Mouse (Mus musculus): ENCODE results near the gene Itprid1. TPM values are rescaled to one million over a fixed set of nuclear protein-coding genes. Genes with fewer than 3 reads are reported as not detected.

The Itprid1 gene
- polyA plus RNA-seq, 1 experiment, result 0.30 TPM

- no peaks in the 10 kb centered on the region for H3K36me3 ChIP-seq (ENCODE audit: control insufficient read depth, insufficient read depth, low read length)
- no peak overlapping the region for H3K4me3 ChIP-seq (ENCODE audit: control insufficient read depth, insufficient read depth, low read length)
- DNase-seq, result no peak
- H3K27me3 ChIP-seq (ENCODE audit: control insufficient read depth, insufficient read depth, low read length), result no peaks in the 10 kb centered on the region
- no peaks in the 10 kb centered on the region for H3K4me1 ChIP-seq (replicated peaks; ENCODE audit: control insufficient read depth, insufficient read depth, low read length)
- H3K27ac ChIP-seq (ENCODE audit: control insufficient read depth, insufficient read depth, low read length), result no peak overlapping the region
- 72% methylated on average over 5 of the region's 5 CpGs for WGBS
- TF ChIP-seq CTCF (IDR thresholded peaks at IDR 0.05; ENCODE audit: borderline replicate concordance, control insufficient read depth, extremely low read depth, insufficient read depth, low read length, poor library complexity) (no peak), POLR2A (IDR thresholded peaks at IDR 0.05; ENCODE audit: control insufficient read depth, extremely low read depth, insufficient read depth, low read length, poor library complexity) (no peak)
Measured at GRCm38 (mm10) chr6:55879356-55879960, 42.8 kb downstream of the Itprid1 start.

DNA sequence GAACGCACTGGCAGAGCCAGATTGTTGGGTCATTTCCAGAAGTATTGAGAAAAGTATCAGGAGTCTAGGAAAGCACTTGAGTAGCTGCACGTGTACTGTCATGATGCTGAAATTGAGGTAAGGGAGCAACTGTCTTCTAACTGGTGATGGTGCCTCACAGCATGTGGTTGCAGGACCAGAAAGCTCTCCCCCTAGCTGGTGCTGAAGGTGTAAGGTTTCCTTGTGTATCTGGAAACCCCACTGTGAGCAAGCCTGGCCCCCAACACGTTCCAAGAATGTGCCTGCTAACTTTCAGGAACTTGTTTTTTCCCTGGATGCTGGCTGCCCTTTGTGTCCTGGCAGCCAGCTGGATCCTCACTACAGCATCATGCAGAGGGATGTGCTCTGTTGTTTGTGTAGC lies 44.2 kb downstream of the Itprid1 start:
- WGBS, result 54% methylated on average over 3 of the region's 3 CpGs

DNA sequence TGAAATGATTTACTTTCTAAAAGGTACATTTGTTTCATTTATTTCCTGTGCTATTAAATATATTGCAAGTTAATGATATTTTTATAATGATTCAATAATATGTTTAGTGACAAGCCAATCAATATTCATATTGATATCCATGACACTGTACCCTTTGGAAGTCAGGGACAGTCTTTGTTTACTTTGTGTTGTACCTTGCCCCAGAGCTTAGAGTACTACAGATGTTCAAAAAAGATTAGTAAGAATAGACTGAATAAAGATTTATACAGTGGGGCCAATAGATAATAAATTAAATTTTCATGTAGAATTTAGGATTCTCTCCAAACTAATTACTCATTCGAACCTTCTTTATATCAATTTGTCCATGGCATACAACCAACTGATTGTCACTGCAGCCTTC lies 50.9 kb downstream of the Itprid1 start:
- Histone ChIP-seq H3K36me3 (ENCODE audit: control insufficient read depth, insufficient read depth, low read length) (no peaks in the 10 kb centered on the region), H3K27me3 (ENCODE audit: control insufficient read depth, insufficient read depth, low read length) (no peaks in the 10 kb centered on the region), H3K27ac (ENCODE audit: control insufficient read depth, insufficient read depth, low read length) (no peak overlapping the region), H3K4me3 (ENCODE audit: control insufficient read depth, insufficient read depth, low read length) (no peak overlapping the region), H3K4me1 (replicated peaks; ENCODE audit: control insufficient read depth, insufficient read depth, low read length) (no peaks in the 10 kb centered on the region)
- WGBS, result 92% methylated on average over 1 of the region's 1 CpGs
- DNase-seq, result no peak
- no peak for TF ChIP-seq POLR2A (IDR thresholded peaks at IDR 0.05; ENCODE audit: control insufficient read depth, extremely low read depth, insufficient read depth, low read length, poor library complexity)
- TF ChIP-seq CTCF (IDR thresholded peaks at IDR 0.05; ENCODE audit: borderline replicate concordance, control insufficient read depth, extremely low read depth, insufficient read depth, low read length, poor library complexity), result no peak

More for the DNA sequence above, 44.2 kb downstream of the Itprid1 start:
- Histone ChIP-seq H3K27me3 (ENCODE audit: control insufficient read depth, insufficient read depth, low read length) (no peaks in the 10 kb centered on the region), H3K36me3 (ENCODE audit: control insufficient read depth, insufficient read depth, low read length) (no peaks in the 10 kb centered on the region), H3K27ac (ENCODE audit: control insufficient read depth, insufficient read depth, low read length) (no peak overlapping the region), H3K4me1 (replicated peaks; ENCODE audit: control insufficient read depth, insufficient read depth, low read length) (no peaks in the 10 kb centered on the region), H3K4me3 (ENCODE audit: control insufficient read depth, insufficient read depth, low read length) (no peak overlapping the region)
- DNase-seq, result no peak
- TF ChIP-seq POLR2A (IDR thresholded peaks at IDR 0.05; ENCODE audit: control insufficient read depth, extremely low read depth, insufficient read depth, low read length, poor library complexity) (no peak), CTCF (IDR thresholded peaks at IDR 0.05; ENCODE audit: borderline replicate concordance, control insufficient read depth, extremely low read depth, insufficient read depth, low read length, poor library complexity) (no peak)

GRCm38 (mm10) chr6:55901568-55902328 lies 65.1 kb downstream of the Itprid1 start:
- 85% methylated on average over 5 of the region's 5 CpGs for WGBS
- no peaks in the 10 kb centered on the region for H3K36me3 ChIP-seq (ENCODE audit: control insufficient read depth, insufficient read depth, low read length)
- no peaks in the 10 kb centered on the region for H3K27me3 ChIP-seq (ENCODE audit: control insufficient read depth, insufficient read depth, low read length)
- no peaks in the 10 kb centered on the region for H3K4me1 ChIP-seq (replicated peaks; ENCODE audit: control insufficient read depth, insufficient read depth, low read length)
- no peak for DNase-seq
- TF ChIP-seq POLR2A (IDR thresholded peaks at IDR 0.05; ENCODE audit: control insufficient read depth, extremely low read depth, insufficient read depth, low read length, poor library complexity) (no peak), CTCF (IDR thresholded peaks at IDR 0.05; ENCODE audit: borderline replicate concordance, control insufficient read depth, extremely low read depth, insufficient read depth, low read length, poor library complexity) (no peak)
- no peak overlapping the region for H3K4me3 ChIP-seq (ENCODE audit: control insufficient read depth, insufficient read depth, low read length)
- no peak overlapping the region for H3K27ac ChIP-seq (ENCODE audit: control insufficient read depth, insufficient read depth, low read length)

- DNase-seq, result no peak
- H3K4me3 ChIP-seq (ENCODE audit: control insufficient read depth, insufficient read depth, low read length), result no peak overlapping the region
- TF ChIP-seq CTCF (IDR thresholded peaks at IDR 0.05; ENCODE audit: borderline replicate concordance, control insufficient read depth, extremely low read depth, insufficient read depth, low read length, poor library complexity) (no peak), POLR2A (IDR thresholded peaks at IDR 0.05; ENCODE audit: control insufficient read depth, extremely low read depth, insufficient read depth, low read length, poor library complexity) (no peak)
- H3K4me1 ChIP-seq (replicated peaks; ENCODE audit: control insufficient read depth, insufficient read depth, low read length), result no peaks in the 10 kb centered on the region
- H3K36me3 ChIP-seq (ENCODE audit: control insufficient read depth, insufficient read depth, low read length), result no peaks in the 10 kb centered on the region
- WGBS, result 91% methylated on average over 1 of the region's 1 CpGs
- H3K27me3 ChIP-seq (ENCODE audit: control insufficient read depth, insufficient read depth, low read length), result no peaks in the 10 kb centered on the region
- no peak overlapping the region for H3K27ac ChIP-seq (ENCODE audit: control insufficient read depth, insufficient read depth, low read length)
Measured at GRCm38 (mm10) chr6:55902329-55902605, 65.6 kb downstream of the Itprid1 start.

- no peak for DNase-seq
- 88% methylated on average over 5 of the region's 5 CpGs for WGBS
- no peaks in the 10 kb centered on the region for H3K36me3 ChIP-seq (ENCODE audit: control insufficient read depth, insufficient read depth, low read length)
- H3K4me1 ChIP-seq (replicated peaks; ENCODE audit: control insufficient read depth, insufficient read depth, low read length), result no peaks in the 10 kb centered on the region
- no peak overlapping the region for H3K4me3 ChIP-seq (ENCODE audit: control insufficient read depth, insufficient read depth, low read length)
- no peak overlapping the region for H3K27ac ChIP-seq (ENCODE audit: control insufficient read depth, insufficient read depth, low read length)
- no peaks in the 10 kb centered on the region for H3K27me3 ChIP-seq (ENCODE audit: control insufficient read depth, insufficient read depth, low read length)
- TF ChIP-seq CTCF (IDR thresholded peaks at IDR 0.05; ENCODE audit: borderline replicate concordance, control insufficient read depth, extremely low read depth, insufficient read depth, low read length, poor library complexity), result no peak
- no peak for TF ChIP-seq POLR2A (IDR thresholded peaks at IDR 0.05; ENCODE audit: control insufficient read depth, extremely low read depth, insufficient read depth, low read length, poor library complexity)
Measured at GRCm38 (mm10) chr6:55919206-55919605, 82.5 kb downstream of the Itprid1 start.
